Mouse (Mus musculus): ENCODE data around the gene Tmem106c.

Gene Tmem106c

GRCm38 (mm10) chr15:98002113-98002990, 38.4 kb downstream of the Tmem106c start:
- no peak for DNase-seq

GRCm38 (mm10) chr15:98002991-98003821, 39.2 kb downstream of the Tmem106c start:
- no peak for DNase-seq

GRCm38 (mm10) chr15:98003822-98004739, 40.1 kb downstream of the Tmem106c start, which contains the start of gene Col2a1:
Gene Col2a1, minus strand, starts transcription at chr15:98004695.
- DNase-seq, result no peak

GRCm38 (mm10) chr15:98004740-98005159, 40.8 kb downstream of the Tmem106c start:
- no peak for DNase-seq

GRCm38 (mm10) chr15:98005181-98005580, 41.2 kb downstream of the Tmem106c start:
- no peak for DNase-seq

GRCm38 (mm10) chr15:98012810-98013209, 48.8 kb downstream of the Tmem106c start:
- no peak for DNase-seq

GRCm38 (mm10) chr15:98017925-98018324, 53.9 kb downstream of the Tmem106c start:
- no peak for DNase-seq

- no peak for DNase-seq
Measured at GRCm38 (mm10) chr15:98019047-98019446, 55.0 kb downstream of the Tmem106c start.
